Mouse (Mus musculus): ENCODE results near the gene Tmprss6.

Tmprss6 gene

GRCm38 (mm10) chr15:78442231-78442630 lies 26.2 kb downstream of the Tmprss6 start:
- DNase-seq: no peak

- no peak for DNase-seq
These were observed 29.5 kb downstream of the Tmprss6 start for GRCm38 (mm10) chr15:78438973-78439372.

DNA sequence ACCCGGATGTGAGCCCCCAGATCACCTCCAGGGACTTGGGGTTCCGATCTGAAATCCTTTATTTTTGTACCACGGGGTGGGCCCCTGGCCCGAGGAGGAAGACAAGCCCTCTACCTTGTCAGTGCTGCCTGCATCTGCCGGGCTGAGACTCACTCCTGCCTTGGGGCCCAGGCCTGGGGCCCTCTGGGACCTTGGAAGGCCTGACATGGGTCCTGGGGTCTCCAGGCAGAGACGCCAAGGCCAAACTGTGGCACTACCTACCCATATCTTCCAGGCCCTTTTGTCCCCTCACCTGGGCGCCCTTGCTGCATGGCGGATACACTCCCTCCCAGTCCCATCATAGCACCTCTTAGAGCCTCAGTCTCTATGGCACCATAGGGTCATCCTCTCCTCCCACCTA lies 29.9 kb downstream of the Tmprss6 start:
- no peak for DNase-seq

DNA sequence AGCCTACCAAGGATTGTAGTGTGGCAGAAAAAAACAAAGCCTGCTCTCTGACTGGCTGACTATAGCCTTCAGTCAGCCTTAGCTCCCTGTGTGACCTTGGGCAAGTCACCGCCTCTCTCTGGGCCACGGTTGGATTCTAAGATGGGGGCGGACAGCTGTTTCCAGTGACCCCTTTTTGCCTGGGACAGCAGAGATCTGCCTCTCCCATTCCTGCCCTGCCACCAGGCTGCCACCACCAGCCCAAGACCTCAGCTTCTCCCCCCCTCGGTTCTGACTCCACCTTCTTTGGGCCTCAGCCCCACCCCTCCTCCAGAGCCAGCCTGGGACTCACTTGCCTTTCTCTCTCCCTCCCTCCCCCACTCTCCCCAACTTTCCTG lies 30.4 kb downstream of the Tmprss6 start:
- no peak for DNase-seq

GRCm38 (mm10) chr15:78437237-78438017 lies 31.0 kb downstream of the Tmprss6 start:
- DNase-seq: no peak

GRCm38 (mm10) chr15:78436380-78437192 lies 31.8 kb downstream of the Tmprss6 start:
- DNase-seq: peak; percentile 74

GRCm38 (mm10) chr15:78435681-78436080 lies 32.8 kb downstream of the Tmprss6 start:
- no peak for DNase-seq

- DNase-seq: no peak
These were observed 33.4 kb downstream of the Tmprss6 start for GRCm38 (mm10) chr15:78434896-78435520.

GRCm38 (mm10) chr15:78431541-78432121 lies 36.8 kb downstream of the Tmprss6 start:
- peak; percentile 87 for DNase-seq

GRCm38 (mm10) chr15:78430874-78431273 lies 37.6 kb downstream of the Tmprss6 start:
- no peak for DNase-seq

DNA sequence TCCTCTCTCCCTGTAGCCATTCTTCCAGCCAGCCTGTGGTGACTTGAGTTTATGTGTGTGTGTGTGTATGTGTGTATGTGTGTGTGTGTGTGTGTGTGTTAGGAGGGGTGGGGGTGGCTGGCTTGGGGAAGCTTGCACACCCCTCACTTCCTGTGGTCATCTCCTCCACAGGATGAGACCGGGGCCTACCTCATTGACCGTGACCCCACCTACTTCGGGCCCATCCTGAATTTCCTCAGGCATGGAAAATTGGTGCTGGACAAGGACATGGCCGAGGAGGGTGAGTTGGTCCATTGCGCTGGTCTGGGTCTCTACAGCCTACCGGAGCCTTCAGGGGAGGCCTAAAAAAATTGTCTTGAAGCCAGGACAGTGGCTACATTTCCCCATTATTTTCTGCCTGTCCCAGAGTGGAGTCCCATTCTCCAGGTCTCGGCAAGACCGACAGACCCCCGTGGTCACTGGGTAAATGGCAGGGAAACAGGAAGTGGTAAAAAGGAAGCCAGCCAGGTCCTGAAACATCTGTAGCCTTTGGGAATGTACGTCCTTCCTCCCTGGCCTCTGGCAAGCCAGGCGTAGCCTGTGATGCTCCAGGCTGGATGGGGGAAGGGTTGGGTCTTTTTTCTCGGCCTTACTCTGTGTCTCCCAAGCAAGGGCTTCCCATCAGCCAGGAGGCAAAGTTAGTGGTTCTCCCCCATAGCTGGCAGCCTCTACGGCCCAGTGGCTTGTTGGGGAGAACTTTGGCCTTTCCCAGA lies 38.4 kb downstream of the Tmprss6 start:
- DNase-seq: no peak

DNA sequence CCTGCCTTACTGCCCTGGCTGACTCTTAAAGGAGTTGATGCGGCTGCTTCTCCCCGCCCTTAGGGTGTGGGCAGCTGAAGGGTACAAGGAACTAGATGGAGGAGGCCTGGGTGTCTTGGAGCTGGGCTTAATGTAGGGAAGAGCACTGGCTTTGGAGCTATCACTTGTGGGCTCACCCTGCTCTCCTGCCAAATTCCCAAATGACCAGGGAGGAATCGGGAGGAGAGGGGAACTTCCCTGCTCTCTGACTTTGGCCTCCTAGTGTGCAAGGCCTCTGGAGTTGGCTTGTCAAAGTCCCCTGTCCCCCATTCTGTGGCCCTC lies 39.3 kb downstream of the Tmprss6 start:
- no peak for DNase-seq

GRCm38 (mm10) chr15:78428391-78429138 lies 39.9 kb downstream of the Tmprss6 start, which contains the start of gene Kctd17:
Gene Kctd17, plus strand, starts transcription at chr15:78428564.
- peak; percentile 64 for DNase-seq

- DNase-seq: no peak
These were observed 43.2 kb downstream of the Tmprss6 start for GRCm38 (mm10) chr15:78425230-78425629.

GRCm38 (mm10) chr15:78424507-78424906 lies 43.9 kb downstream of the Tmprss6 start:
- peak; percentile 92 for DNase-seq

DNA sequence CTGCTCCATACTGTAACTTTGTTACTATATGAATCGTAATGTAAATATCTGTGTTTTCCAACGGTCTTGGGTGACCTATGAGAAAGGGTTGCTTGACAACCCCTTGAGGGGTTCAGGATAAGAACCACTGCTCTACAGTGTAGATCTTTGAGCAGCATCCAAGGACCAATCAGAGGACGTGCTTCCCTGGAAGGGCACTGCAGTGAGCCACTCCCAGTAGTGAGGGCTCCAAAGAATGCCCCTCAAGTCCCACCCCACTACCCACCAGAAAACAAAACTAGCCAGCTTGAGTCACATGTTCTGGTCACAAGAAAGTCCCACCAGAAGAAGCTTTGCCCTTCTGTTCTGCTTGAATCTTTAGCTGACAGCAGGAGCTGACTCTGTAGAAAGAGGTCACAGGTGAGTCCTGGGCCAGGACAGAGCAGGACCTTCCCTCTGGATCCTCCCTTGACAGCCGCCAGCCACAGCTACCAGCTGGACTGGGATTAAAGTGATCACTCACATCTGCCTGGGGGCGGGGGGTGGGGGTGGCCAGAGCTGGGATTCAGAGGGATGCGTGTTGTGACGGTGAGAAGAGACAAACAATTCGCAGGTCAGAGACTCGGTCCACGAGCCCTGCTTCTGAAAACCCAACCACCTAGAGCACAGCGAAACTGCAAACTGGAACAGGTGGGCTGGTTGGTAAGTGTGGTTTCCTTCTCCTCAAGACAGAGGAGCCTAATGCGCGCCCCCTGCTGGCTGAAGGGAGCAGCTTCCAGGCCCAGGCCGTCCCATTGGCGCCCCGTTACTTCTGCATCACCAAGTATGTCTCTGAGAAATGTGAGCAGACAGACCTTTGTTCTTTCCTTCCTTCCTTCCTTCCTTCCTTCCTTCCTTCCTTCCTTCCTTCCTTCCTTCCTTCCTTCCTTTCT lies 46.1 kb downstream of the Tmprss6 start:
- DNase-seq: peak; percentile 70

DNA sequence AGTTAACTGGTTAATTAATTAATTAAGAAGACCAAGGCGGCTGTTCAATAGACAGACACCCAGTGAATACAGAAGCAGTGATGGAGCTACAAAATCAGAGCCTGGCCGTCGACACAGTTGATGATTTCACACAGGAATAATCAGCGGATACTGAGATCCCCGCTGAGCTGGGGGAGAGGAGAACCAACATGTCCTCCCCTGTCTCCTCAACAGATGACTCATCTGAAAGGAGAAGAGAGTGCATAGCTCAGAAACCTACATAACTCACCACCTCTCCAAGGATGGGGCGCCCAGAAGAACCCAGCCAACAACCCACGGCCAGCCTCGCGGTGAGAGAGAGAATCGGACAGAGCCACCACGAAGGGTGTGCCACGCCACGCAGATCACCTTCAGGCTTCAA lies 48.0 kb downstream of the Tmprss6 start:
- DNase-seq: no peak

DNA sequence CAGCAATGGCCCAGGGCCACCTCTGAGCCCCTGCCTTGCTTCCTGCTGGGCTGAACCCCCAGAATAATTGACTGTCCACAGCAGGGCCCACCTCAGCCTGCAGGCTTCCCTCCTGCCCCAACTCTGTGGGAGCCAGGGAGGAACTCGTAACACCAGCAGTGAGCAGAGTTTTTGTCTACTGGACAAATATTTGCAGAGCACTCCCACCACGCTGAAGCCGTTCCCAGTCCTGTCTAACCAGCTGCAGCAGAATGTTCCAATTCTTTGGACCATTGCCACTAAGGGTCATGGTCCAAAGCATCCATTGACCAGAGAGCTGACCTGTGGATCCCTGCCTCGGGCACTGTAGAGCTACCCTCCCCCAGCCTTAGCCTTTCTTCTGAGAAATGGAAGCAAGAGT lies 51.5 kb downstream of the Tmprss6 start:
- DNase-seq: peak; percentile 92

DNA sequence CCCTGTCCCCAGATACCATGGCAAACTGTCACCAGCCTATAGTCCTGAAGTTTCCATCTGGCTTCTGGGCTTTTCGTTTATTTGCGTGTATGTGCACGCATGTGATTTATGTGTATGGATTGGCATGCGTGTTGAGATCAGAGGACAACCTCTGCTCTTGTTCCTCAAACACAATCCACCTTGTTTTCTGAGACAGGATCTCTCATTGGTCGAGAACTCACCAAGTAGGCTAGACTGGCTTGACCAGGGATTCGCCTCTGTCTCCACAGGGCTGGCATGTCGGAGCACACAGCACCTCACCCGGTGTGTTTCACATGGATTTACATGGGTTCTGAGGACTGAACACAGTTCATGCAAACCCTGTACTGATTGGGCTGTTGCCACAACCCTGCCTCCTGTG lies 54.3 kb downstream of the Tmprss6 start:
- no peak for DNase-seq

GRCm38 (mm10) chr15:78413719-78414117 lies 54.7 kb downstream of the Tmprss6 start:
- no peak for DNase-seq

All from kidney, adult 11 months (tissue).